Mouse (Mus musculus) right cerebral cortex, adult 2 months (tissue): ENCODE measurements at regions not wholly inside any gene's neighbourhood (a gene's known extent, or its start where the extent isn't known, plus 50 kb on each side); places are given as distances from the start of the nearest gene placed in this dataset.
A peak's percentile ranks its signal among the peaks of the same experiment; 100 is the strongest.

ENCODE experiments used
- DNase-seq, 2 experiments: peaks; one replicate each; pipeline ENCODE4 v3.0.0; 2021 to 2022; ENCODE audit warnings: low spot score in 2 of 2

DNA sequence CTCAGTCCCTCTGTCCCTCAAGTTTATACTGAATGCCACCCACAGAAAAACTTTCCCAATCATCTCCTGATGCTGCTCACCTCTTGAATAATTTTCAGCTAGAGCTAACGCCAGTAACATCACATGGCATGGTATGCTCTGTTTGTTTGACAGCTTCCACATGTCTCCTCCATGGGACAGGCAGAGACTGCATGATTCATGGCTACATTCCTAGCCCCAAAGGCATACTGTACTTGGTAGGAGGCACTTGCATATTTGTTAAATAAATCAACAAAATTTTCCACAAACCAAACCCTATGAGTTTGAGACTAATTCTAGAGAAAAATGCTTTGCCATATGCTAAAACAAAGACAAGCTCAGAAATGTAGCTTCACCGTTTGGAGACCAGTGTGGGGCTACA, 304.9 kb downstream of the Rfpl4b start:
- peak in 1 of 2 experiments; percentile 1 for DNase-seq
